Mouse (Mus musculus) limb, embryonic 12.5 days (tissue): ENCODE measurements around the gene Ppp2r5e. TPM values are rescaled to one million over a fixed set of nuclear protein-coding genes. Genes with fewer than 3 reads are reported as not detected.

Experiments used
- ATAC-seq: fragments of 200-750 bp; cut with Nextera tagmentation; 2 replicates; pipeline ENCODE4 v1.8.0; 2017; ENCODE audit warnings: low read depth, moderate TSS enrichment; ENCODE audit not compliant: insufficient number of reproducible peaks, insufficient read depth, low FRiP score, low TSS enrichment
- H3K27ac ChIP-seq: fragments of 300-500 bp; sonication (generic); 2 replicates; pipeline ENCODE4 v1.5.1; 2016; ENCODE audit warnings: mild to moderate bottlenecking, moderate library complexity
- H3K27me3 ChIP-seq: fragments of 300-500 bp; sonication (generic); 2 replicates; pipeline ENCODE4 v1.6.1; 2016; ENCODE audit warnings: mild to moderate bottlenecking, moderate library complexity
- H3K36me3 ChIP-seq: fragments of 300-500 bp; sonication (generic); 2 replicates; pipeline ENCODE4 v1.6.1; 2016; ENCODE audit warnings: mild to moderate bottlenecking, moderate library complexity
- H3K4me1 ChIP-seq: fragments of 300-500 bp; sonication (generic); replicated peaks from 2 replicates; pipeline ENCODE4 v1.6.1; 2016
- H3K4me2 ChIP-seq: fragments of 300-500 bp; sonication (generic); 2 replicates; pipeline ENCODE4 v1.6.1; 2016; ENCODE audit warnings: mild to moderate bottlenecking, moderate library complexity
- H3K4me3 ChIP-seq: fragments of 300-500 bp; sonication (generic); replicated peaks from 2 replicates; pipeline ENCODE4 v1.5.1; 2016; ENCODE audit warnings: mild to moderate bottlenecking
- H3K9ac ChIP-seq: fragments of 300-500 bp; sonication (generic); replicated peaks from 2 replicates; pipeline ENCODE4 v1.6.1; 2016; ENCODE audit warnings: mild to moderate bottlenecking, moderate library complexity
- H3K9me3 ChIP-seq: fragments of 300-500 bp; sonication (generic); 2 replicates; pipeline ENCODE4 v1.6.1; 2016; ENCODE audit warnings: mild to moderate bottlenecking, moderate library complexity
- WGBS: fragments of 180-500 bp; shearing (Covaris S2); methylation state at CpG from one replicate; pipeline ENCODE4 v1.1.7; 2016; 5-methylcytosine and 5-hydroxymethylcytosine counted together
- polyA plus RNA-seq: library from polyadenylated mRNA; unstranded; fragments of >200 nt; fragmentation: Nextera tagmentation; extraction: Ambion mirVana; gene quantifications from 2 replicates; pipeline ENCODE4 v1.2.1, GENCODE M21; 2016

The Ppp2r5e gene
- polyA plus RNA-seq, 1 experiment from 2014 or later: 18.8 TPM

GRCm38 (mm10) chr12:75429685-75430396, 166.2 kb downstream of the Ppp2r5e start:
- H3K9ac ChIP-seq: no peak overlapping the region
- H3K4me3 ChIP-seq: no peak overlapping the region
- ATAC-seq: no peak
- no peak overlapping the region for H3K27ac ChIP-seq
- H3K4me2 ChIP-seq: no peak overlapping the region
- H3K4me1 ChIP-seq: no peaks in the 10 kb centered on the region
- no peaks in the 10 kb centered on the region for H3K9me3 ChIP-seq
- no peaks in the 10 kb centered on the region for H3K36me3 ChIP-seq
- 85% methylated on average over 1 of the region's 1 CpGs for WGBS
- H3K27me3 ChIP-seq: no peaks in the 10 kb centered on the region

- no peak overlapping the region for H3K27ac ChIP-seq
- H3K27me3 ChIP-seq: no peaks in the 10 kb centered on the region
- no peaks in the 10 kb centered on the region for H3K36me3 ChIP-seq
- ATAC-seq: no peak
- 73% methylated on average over 6 of the region's 6 CpGs for WGBS
- H3K4me1 ChIP-seq: no peaks in the 10 kb centered on the region
- no peak overlapping the region for H3K9ac ChIP-seq
- no peak overlapping the region for H3K4me2 ChIP-seq
- no peaks in the 10 kb centered on the region for H3K9me3 ChIP-seq
- no peak overlapping the region for H3K4me3 ChIP-seq
These were observed 167.3 kb downstream of the Ppp2r5e start for GRCm38 (mm10) chr12:75428719-75429118.

DNA sequence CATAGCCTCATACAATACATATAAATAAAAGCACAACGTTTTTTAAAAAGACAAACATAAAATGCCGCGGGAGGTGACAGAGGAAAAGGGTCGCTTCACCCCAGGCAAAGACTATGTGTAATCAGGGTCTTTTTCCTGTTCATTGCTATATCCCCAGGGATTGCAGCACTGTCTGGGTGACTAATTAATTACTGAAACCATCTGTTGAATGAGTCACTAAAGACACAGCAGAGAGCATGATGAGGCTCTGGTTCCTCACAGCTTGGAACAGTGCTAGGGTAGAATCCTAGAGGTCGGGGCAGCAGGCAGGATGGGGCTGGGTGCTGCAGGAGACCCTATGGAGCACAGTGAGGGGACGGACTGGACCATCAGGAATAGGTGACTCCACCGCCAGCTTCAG, 170.2 kb downstream of the Ppp2r5e start:
- no peak overlapping the region for H3K9ac ChIP-seq
- H3K27me3 ChIP-seq: no peaks in the 10 kb centered on the region
- no peak overlapping the region for H3K4me3 ChIP-seq
- WGBS: 80% methylated on average over 7 of the region's 7 CpGs
- H3K9me3 ChIP-seq: no peaks in the 10 kb centered on the region
- no peak overlapping the region for H3K4me2 ChIP-seq
- H3K27ac ChIP-seq: no peak overlapping the region
- no peaks in the 10 kb centered on the region for H3K36me3 ChIP-seq
- H3K4me1 ChIP-seq: no peaks in the 10 kb centered on the region
- ATAC-seq: no peak

DNA sequence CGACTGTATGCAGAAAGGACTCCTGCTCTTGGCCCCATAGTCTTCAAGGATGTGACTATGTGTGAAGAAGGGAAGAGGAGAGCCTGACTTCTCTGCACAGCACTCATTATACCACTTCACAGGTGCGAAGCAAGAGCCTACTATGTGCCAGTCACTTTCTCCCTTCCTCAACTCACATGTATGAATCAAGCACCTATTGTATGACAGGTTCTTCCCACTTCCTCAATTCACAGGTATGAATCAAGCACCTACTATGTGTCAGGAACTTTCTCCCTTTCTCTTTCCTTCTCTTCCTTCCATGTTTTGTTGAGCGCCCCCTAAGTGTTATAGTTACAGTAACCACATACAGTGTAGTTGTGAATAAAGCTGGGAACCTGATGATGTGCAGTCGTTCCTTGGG, 171.2 kb downstream of the Ppp2r5e start:
- WGBS: 95% methylated on average over 4 of the region's 4 CpGs
- Histone ChIP-seq H3K9ac (no peak overlapping the region), H3K27me3 (no peaks in the 10 kb centered on the region), H3K9me3 (no peaks in the 10 kb centered on the region), H3K36me3 (no peaks in the 10 kb centered on the region), H3K4me3 (no peak overlapping the region), H3K4me1 (no peaks in the 10 kb centered on the region), H3K27ac (no peak overlapping the region), H3K4me2 (no peak overlapping the region)
- ATAC-seq: no peak

- H3K4me3 ChIP-seq: no peak overlapping the region
- no peak for ATAC-seq
- H3K27ac ChIP-seq: no peak overlapping the region
- no peaks in the 10 kb centered on the region for H3K27me3 ChIP-seq
- H3K9me3 ChIP-seq: no peaks in the 10 kb centered on the region
- no peaks in the 10 kb centered on the region for H3K36me3 ChIP-seq
- H3K4me2 ChIP-seq: no peak overlapping the region
- no peak overlapping the region for H3K9ac ChIP-seq
- WGBS: 84% methylated on average over 7 of the region's 7 CpGs
- no peaks in the 10 kb centered on the region for H3K4me1 ChIP-seq
These were observed 171.7 kb downstream of the Ppp2r5e start for GRCm38 (mm10) chr12:75424359-75424758.

DNA sequence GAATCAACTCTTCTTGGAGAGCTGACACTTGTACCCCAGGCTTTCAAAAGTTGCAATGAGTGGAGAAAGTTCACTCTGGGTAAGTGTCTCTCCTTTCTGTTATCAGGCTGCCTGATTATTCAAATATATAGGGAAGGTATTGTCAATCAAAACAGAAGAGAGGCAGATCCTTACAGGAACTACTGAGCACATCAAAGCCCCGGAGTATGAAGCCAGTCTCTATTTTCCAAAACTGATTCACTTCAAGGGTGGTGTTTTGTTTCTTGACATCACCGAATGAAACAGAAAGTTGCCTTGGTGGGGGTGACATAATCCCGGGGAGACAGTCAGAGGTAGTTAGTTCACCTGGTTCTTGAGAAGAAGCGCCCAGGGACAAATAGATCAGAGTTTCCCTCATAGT, 179.4 kb downstream of the Ppp2r5e start, which contains the start of gene Gphb5:
Gene Gphb5 (minus strand): TSS at position 101 of the 400 bp plus-strand sequence.
- ATAC-seq: no peak
- no peak within 1 kb of the TSS for H3K4me2 ChIP-seq
- 90% methylated on average over 4 of the region's 4 CpGs for WGBS
- H3K9me3 ChIP-seq: no peaks in the 10 kb centered on the region
- H3K27ac ChIP-seq: no peak within 1 kb of the TSS
- H3K36me3 ChIP-seq: no peaks in the 10 kb centered on the region
- H3K4me3 ChIP-seq: no peak within 1 kb of the TSS
- no peak within 1 kb of the TSS for H3K9ac ChIP-seq
- H3K4me1 ChIP-seq: peaks cover 2% of the 10 kb centered on the region; the same call in 1 of the 2 replicates
- no peaks in the 10 kb centered on the region for H3K27me3 ChIP-seq

GRCm38 (mm10) chr12:75414991-75415390, 181.1 kb downstream of the Ppp2r5e start:
- Histone ChIP-seq H3K36me3 (no peaks in the 10 kb centered on the region), H3K9ac (no peak overlapping the region), H3K9me3 (no peaks in the 10 kb centered on the region), H3K27ac (no peak overlapping the region), H3K4me3 (no peak overlapping the region), H3K4me2 (no peak overlapping the region), H3K27me3 (no peaks in the 10 kb centered on the region), H3K4me1 (peaks cover 3% of the 10 kb centered on the region; the same call in 1 of the 2 replicates)
- no peak for ATAC-seq
- 82% methylated on average over 6 of the region's 6 CpGs for WGBS

DNA sequence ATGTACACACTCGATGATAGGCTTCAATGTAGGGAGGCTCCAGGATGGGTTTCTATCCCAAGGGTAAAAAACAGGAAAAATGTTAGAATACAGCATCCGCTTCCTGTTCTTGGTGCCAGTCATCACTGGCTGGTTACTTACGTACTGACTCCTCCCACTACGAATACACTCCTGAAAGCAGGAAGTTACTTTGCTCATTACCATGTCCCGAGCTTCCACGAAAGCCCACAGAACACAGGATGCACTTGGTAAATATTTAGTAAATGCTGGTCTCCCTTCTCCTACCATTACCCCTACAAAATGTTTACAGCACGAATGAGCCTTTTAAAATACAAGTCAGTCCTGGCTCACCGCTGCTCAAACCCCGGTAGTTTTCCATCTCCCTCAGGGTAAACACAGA, 183.1 kb downstream of the Ppp2r5e start:
- WGBS: 67% methylated on average over 9 of the region's 9 CpGs
- Histone ChIP-seq H3K9ac (no peak overlapping the region), H3K4me3 (no peak overlapping the region), H3K36me3 (no peaks in the 10 kb centered on the region), H3K4me2 (no peak overlapping the region), H3K9me3 (no peaks in the 10 kb centered on the region), H3K4me1 (peaks cover 3% of the 10 kb centered on the region; the same call in 1 of the 2 replicates), H3K27ac (no peak overlapping the region), H3K27me3 (no peaks in the 10 kb centered on the region)
- no peak for ATAC-seq

Other genes with a start within 250 kb of the Ppp2r5e start
- not detected in 2 replicates for gene Gphb5, start 179.5 kb downstream of the Ppp2r5e start, polyA plus RNA-seq
- 13.7 and 14.0 TPM in 2 replicates for gene Wdr89, start 73.3 kb upstream of the Ppp2r5e start, polyA plus RNA-seq
- gene Sgpp1, start 139.5 kb upstream of the Ppp2r5e start, polyA plus RNA-seq: 13.4 and 14.4 TPM in 2 replicates
- gene Syne2, start 221.9 kb upstream of the Ppp2r5e start, polyA plus RNA-seq: 106 and 119 TPM in 2 replicates